ENCODE assay signal across 26 mouse cellular contexts in genomic region chr5:45099082-45099481, GRCm38 (mm10).
"Had no signal": no experiment of that assay in that cellular context is flagged by ENCODE, and none has a peak within 500 bp of the region (broad histone marks: within the 10 kb centered on the region; RNA-seq: fewer than 3 reads in every experiment).

No protein-coding gene starts in this region.

- DNase-seq: gastrocnemius, adult 2 months; gastrocnemius, postnatal 10 days; gastrocnemius, postnatal 25 days; heart, adult 11 months; heart, adult 2 months; heart, postnatal 14 days; heart, postnatal 36 days; kidney, adult 11 months; kidney, adult 2 months; kidney, adult 9 months; kidney, postnatal 14 days; kidney, postnatal 36 days; layer of hippocampus, adult 9-11 months; layer of hippocampus, postnatal 36 days; liver had no signal

- H3K4me3 ChIP-seq: gastrocnemius, adult 2 months; heart, adult 2 months; heart, embryonic 13.5 days; heart, embryonic 15.5 days; hindbrain, embryonic 13.5 days; hindbrain, embryonic 15.5 days; kidney, embryonic 15.5 days; limb, embryonic 10.5 days; limb, embryonic 12.5 days had no signal

- H3K4me2 ChIP-seq: heart, embryonic 11.5 days; heart, embryonic 13.5 days; heart, embryonic 15.5 days; hindbrain, embryonic 13.5 days; hindbrain, embryonic 15.5 days; kidney, embryonic 15.5 days; limb, embryonic 12.5 days had no signal

- H3K27ac ChIP-seq: gastrocnemius, adult 2 months; heart, adult 2 months; heart, embryonic 13.5 days; heart, embryonic 15.5 days; hindbrain, embryonic 13.5 days; hindbrain, embryonic 15.5 days; hindbrain, postnatal 0 days; kidney, embryonic 15.5 days; kidney, postnatal 0 days; limb, embryonic 10.5 days; limb, embryonic 12.5 days had no signal

- H3K36me3 ChIP-seq: heart, embryonic 13.5 days; heart, embryonic 15.5 days; hindbrain, embryonic 13.5 days; hindbrain, embryonic 15.5 days; kidney, embryonic 15.5 days; limb, embryonic 10.5 days; limb, embryonic 12.5 days had no signal

- H3K4me1 ChIP-seq: heart, embryonic 13.5 days; heart, embryonic 15.5 days had no signal

- H3K9ac ChIP-seq: heart, embryonic 13.5 days; heart, embryonic 15.5 days; hindbrain, embryonic 13.5 days; hindbrain, embryonic 15.5 days; kidney, embryonic 15.5 days; limb, embryonic 12.5 days had no signal

- ATAC-seq: hindbrain, postnatal 0 days; intestine, embryonic 16.5 days had no signal

- H3K27me3 ChIP-seq: heart, embryonic 13.5 days; heart, embryonic 15.5 days; hindbrain, embryonic 13.5 days; hindbrain, embryonic 15.5 days; kidney, embryonic 15.5 days; limb, embryonic 12.5 days had no signal

- H3K9me3 ChIP-seq: heart, embryonic 13.5 days; heart, embryonic 15.5 days; hindbrain, embryonic 13.5 days; hindbrain, embryonic 15.5 days; kidney, embryonic 15.5 days; limb, embryonic 10.5 days; limb, embryonic 12.5 days had no signal
